Mouse (Mus musculus): ENCODE results near the gene Aar2. TPM values are rescaled to one million over a fixed set of nuclear protein-coding genes. Genes with fewer than 3 reads are reported as not detected.
A peak's percentile ranks its signal among the peaks of the same experiment; 100 is the strongest.

Gene Aar2
- polyA plus RNA-seq, 1 experiment: 16.4 TPM

DNA sequence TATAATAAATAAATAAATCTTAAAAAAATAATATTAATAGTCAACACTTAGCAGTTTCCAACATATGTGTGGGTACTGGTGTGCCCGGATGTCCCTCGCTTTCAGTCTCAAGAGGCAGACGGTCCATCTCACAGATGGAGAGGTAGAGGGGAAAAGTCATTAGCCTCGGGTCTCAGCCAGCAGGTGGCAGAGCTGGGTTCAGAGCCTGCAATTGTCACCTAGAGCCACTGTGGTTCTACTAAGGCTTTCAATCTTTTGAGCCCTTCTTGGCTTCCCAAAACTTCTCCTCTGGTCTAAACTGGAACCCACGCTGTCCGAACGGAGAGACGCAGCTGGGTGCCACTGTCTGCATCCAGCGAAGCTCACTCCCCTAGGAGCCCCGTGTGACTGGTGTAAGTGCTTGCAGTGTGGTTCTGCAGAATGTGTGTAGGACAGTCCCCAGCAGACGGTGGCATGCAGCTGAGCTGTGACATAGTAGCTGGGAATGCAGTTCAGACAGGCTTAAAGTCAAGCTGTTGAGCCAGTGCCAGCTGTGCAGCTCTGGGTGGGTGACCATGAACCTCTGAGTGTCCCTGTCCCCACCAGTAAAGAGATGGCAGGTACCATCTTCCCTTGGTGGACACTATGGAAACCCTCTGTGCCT lies 36.9 kb downstream of the Aar2 start:
- TF ChIP-seq EP300 (IDR thresholded peaks at IDR 0.05; ENCODE audit: insufficient read depth, low read depth, low read length) (no peak), CTCF (IDR thresholded peaks at IDR 0.05; ENCODE audit: low read depth, low read length) (peak; percentile 71)

DNA sequence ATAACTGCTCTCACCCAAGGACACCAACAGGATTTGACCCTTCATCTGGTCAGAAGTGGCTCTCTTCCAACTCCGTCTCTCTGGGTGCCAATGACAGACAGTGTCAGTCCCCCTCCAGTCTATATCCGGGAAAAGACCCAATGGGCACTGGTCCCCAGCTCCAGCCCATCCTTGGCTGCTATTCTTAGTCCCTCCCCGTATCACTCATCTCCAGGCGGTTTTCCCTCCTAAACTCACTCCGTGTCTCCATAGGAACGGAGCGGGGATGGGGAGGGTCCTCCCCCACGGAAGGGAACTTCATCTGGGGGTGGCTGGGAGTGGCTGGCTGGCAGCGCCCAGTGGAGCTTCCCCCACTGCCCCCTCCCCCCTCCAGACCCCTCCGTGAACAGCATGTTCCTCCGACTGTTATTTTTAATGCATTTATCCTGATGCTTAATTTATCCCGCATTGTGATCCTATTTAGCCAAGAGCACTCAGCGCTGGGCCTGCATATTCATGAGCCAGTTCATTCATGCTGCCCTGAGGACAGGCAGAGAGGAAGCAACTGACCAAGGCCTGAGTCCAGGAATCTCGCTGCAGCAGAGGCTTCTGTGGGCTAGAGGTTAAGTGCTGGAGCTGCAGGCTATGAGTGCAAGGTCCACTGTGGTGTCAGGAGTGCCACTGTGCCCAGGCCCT lies 37.5 kb downstream of the Aar2 start:
- no peak for TF ChIP-seq CTCF (IDR thresholded peaks at IDR 0.05; ENCODE audit: low read depth, low read length)
- no peak for TF ChIP-seq POLR2A (IDR thresholded peaks at IDR 0.05; ENCODE audit: insufficient read depth, low read length)
- no peak for TF ChIP-seq EP300 (IDR thresholded peaks at IDR 0.05; ENCODE audit: insufficient read depth, low read depth, low read length)
- Histone ChIP-seq H3K9ac (ENCODE audit: low read depth, poor library complexity, severe bottlenecking) (no peak overlapping the region), H3K27ac (ENCODE audit: insufficient read depth, low read length) (no peak overlapping the region)

More for the DNA sequence above, 36.9 kb downstream of the Aar2 start:
- Histone ChIP-seq H3K4me1 (ENCODE audit: control insufficient read depth, insufficient read depth, low read length) (no peaks in the 10 kb centered on the region), H3K9ac (ENCODE audit: low read depth, poor library complexity, severe bottlenecking) (no peak overlapping the region), H3K4me3 (ENCODE audit: low read depth, low read length) (no peak overlapping the region), H3K27me3 (ENCODE audit: control insufficient read depth, insufficient read depth, low read length, poor library complexity, severe bottlenecking) (no peaks in the 10 kb centered on the region), H3K27ac (ENCODE audit: insufficient read depth, low read length) (no peak overlapping the region), H3K36me3 (ENCODE audit: control insufficient read depth, insufficient read depth, low read length, poor library complexity, severe bottlenecking) (no peaks in the 10 kb centered on the region), H3K9me3 (replicated peaks; ENCODE audit: control insufficient read depth, insufficient read depth, low read length, poor library complexity, severe bottlenecking) (no peaks in the 10 kb centered on the region)

DNA sequence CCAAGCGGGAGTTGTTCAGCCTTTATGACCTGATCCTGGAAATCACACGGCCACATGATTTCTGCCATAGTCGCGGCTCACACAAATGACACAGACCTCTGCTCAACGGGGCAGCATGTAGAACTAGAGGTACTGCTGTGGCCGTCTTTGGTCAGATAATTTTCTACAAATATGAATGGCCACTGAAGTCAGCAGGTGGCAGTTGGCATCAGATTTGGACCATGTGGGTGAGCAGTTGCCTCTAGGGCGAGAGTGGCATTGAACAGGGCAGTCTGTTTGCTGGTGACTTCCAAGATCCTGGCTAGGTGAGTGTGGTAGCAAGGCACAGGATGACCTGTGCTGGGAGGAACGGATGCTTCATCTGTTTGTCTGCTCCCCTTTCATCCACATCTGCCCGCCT lies 42.1 kb downstream of the Aar2 start:
- TF ChIP-seq CTCF (IDR thresholded peaks at IDR 0.05; ENCODE audit: low read depth, low read length) (no peak), POLR2A (IDR thresholded peaks at IDR 0.05; ENCODE audit: insufficient read depth, low read length) (no peak), EP300 (IDR thresholded peaks at IDR 0.05; ENCODE audit: insufficient read depth, low read depth, low read length) (no peak)
- H3K36me3 ChIP-seq (ENCODE audit: control insufficient read depth, insufficient read depth, low read length, poor library complexity, severe bottlenecking): no peaks in the 10 kb centered on the region
- H3K9ac ChIP-seq (ENCODE audit: low read depth, poor library complexity, severe bottlenecking): no peak overlapping the region
- no peaks in the 10 kb centered on the region for H3K9me3 ChIP-seq (replicated peaks; ENCODE audit: control insufficient read depth, insufficient read depth, low read length, poor library complexity, severe bottlenecking)
- no peak overlapping the region for H3K27ac ChIP-seq (ENCODE audit: insufficient read depth, low read length)
- H3K27me3 ChIP-seq (ENCODE audit: control insufficient read depth, insufficient read depth, low read length, poor library complexity, severe bottlenecking): no peaks in the 10 kb centered on the region
- no peak overlapping the region for H3K4me3 ChIP-seq (ENCODE audit: low read depth, low read length)
- H3K4me1 ChIP-seq (ENCODE audit: control insufficient read depth, insufficient read depth, low read length): no peaks in the 10 kb centered on the region

More for the DNA sequence above, 37.5 kb downstream of the Aar2 start:
- no peaks in the 10 kb centered on the region for H3K9me3 ChIP-seq (replicated peaks; ENCODE audit: control insufficient read depth, insufficient read depth, low read length, poor library complexity, severe bottlenecking)
- no peak overlapping the region for H3K4me3 ChIP-seq (ENCODE audit: low read depth, low read length)
- no peaks in the 10 kb centered on the region for H3K4me1 ChIP-seq (ENCODE audit: control insufficient read depth, insufficient read depth, low read length)
- no peaks in the 10 kb centered on the region for H3K27me3 ChIP-seq (ENCODE audit: control insufficient read depth, insufficient read depth, low read length, poor library complexity, severe bottlenecking)
- H3K36me3 ChIP-seq (ENCODE audit: control insufficient read depth, insufficient read depth, low read length, poor library complexity, severe bottlenecking): no peaks in the 10 kb centered on the region

DNA sequence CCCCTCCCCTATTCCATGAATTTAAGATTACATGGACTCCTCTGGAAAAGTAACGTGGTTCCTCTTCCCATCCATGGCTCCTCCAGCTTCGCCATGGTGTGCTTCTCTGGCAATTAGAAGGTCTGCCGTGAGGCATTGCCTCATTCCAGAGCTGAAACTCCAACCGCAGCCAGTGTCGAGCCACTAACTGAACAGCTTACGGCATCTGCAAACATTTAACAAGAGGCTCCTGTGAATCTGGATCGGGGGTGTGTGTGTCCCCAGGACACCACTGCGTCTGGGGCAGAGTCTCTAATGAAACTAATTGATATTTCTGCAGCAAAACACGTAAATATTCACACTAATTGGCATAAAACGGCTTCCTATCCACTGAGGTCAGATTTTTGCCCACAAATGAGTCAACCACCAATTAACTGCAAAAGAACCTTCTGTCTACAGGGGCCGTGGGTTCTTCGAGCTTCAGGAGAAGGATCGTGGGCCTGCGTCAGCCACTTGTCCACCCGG lies 47.7 kb downstream of the Aar2 start:
- H3K27ac ChIP-seq (ENCODE audit: insufficient read depth, low read length): no peak overlapping the region
- no peaks in the 10 kb centered on the region for H3K9me3 ChIP-seq (replicated peaks; ENCODE audit: control insufficient read depth, insufficient read depth, low read length, poor library complexity, severe bottlenecking)
- H3K9ac ChIP-seq (ENCODE audit: low read depth, poor library complexity, severe bottlenecking): no peak overlapping the region
- no peaks in the 10 kb centered on the region for H3K27me3 ChIP-seq (ENCODE audit: control insufficient read depth, insufficient read depth, low read length, poor library complexity, severe bottlenecking)
- no peak overlapping the region for H3K4me3 ChIP-seq (ENCODE audit: low read depth, low read length)
- no peaks in the 10 kb centered on the region for H3K36me3 ChIP-seq (ENCODE audit: control insufficient read depth, insufficient read depth, low read length, poor library complexity, severe bottlenecking)
- no peaks in the 10 kb centered on the region for H3K4me1 ChIP-seq (ENCODE audit: control insufficient read depth, insufficient read depth, low read length)
- TF ChIP-seq POLR2A (IDR thresholded peaks at IDR 0.05; ENCODE audit: insufficient read depth, low read length) (no peak), CTCF (IDR thresholded peaks at IDR 0.05; ENCODE audit: low read depth, low read length) (no peak), EP300 (IDR thresholded peaks at IDR 0.05; ENCODE audit: insufficient read depth, low read depth, low read length) (no peak)

DNA sequence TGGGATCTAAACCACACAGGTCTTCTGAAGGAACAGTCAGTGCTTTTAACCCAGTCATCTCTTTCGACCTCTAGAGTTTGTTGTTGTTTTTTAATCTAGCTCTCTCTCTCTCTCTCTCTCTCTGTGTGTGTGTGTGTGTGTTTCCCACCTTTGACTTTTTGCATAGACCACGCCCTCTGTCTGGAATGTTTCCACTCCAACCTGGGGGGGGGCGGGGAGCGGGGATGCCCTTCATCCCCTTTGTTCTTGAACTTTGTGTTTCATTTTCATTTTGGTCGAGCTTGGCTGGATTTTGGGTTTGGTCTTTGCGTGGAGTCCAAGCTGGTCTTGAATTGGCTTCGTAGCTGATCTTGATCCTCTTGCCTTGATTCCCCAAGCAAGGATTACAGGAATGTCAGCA lies 55.2 kb downstream of the Aar2 start:
- H3K27me3 ChIP-seq (ENCODE audit: control insufficient read depth, insufficient read depth, low read length, poor library complexity, severe bottlenecking): no peaks in the 10 kb centered on the region
- peaks cover 4% of the 10 kb centered on the region for H3K4me1 ChIP-seq (ENCODE audit: control insufficient read depth, insufficient read depth, low read length)
- H3K9ac ChIP-seq (ENCODE audit: low read depth, poor library complexity, severe bottlenecking): no peak overlapping the region
- no peaks in the 10 kb centered on the region for H3K9me3 ChIP-seq (replicated peaks; ENCODE audit: control insufficient read depth, insufficient read depth, low read length, poor library complexity, severe bottlenecking)
- H3K27ac ChIP-seq (ENCODE audit: insufficient read depth, low read length): no peak overlapping the region
- H3K36me3 ChIP-seq (ENCODE audit: control insufficient read depth, insufficient read depth, low read length, poor library complexity, severe bottlenecking): no peaks in the 10 kb centered on the region
- H3K4me3 ChIP-seq (ENCODE audit: low read depth, low read length): no peak overlapping the region
- TF ChIP-seq EP300 (IDR thresholded peaks at IDR 0.05; ENCODE audit: insufficient read depth, low read depth, low read length) (no peak), POLR2A (IDR thresholded peaks at IDR 0.05; ENCODE audit: insufficient read depth, low read length) (no peak), CTCF (IDR thresholded peaks at IDR 0.05; ENCODE audit: low read depth, low read length) (no peak)

DNA sequence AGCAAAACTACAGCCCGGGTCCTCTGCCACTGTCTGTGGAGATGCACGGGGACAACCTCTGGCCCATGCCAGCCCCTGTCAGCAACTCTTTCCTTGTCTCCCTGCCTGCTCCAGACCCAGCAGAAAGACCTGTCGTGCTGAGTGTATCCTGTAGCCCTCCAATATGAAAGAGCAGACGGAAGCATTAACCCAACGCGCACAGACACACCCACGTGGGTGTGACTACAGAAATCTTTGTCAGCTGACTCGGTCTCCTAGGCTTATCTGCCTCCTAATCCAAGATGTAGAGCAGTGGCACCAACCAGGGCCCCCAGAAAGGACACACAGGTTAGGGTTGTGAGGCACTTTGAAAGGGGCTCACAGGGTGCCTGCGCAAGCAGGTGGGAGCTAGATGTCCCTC lies 56.3 kb downstream of the Aar2 start:
- Histone ChIP-seq H3K27ac (ENCODE audit: insufficient read depth, low read length) (no peak overlapping the region), H3K4me3 (ENCODE audit: low read depth, low read length) (no peak overlapping the region), H3K4me1 (ENCODE audit: control insufficient read depth, insufficient read depth, low read length) (peaks cover 4% of the 10 kb centered on the region), H3K27me3 (ENCODE audit: control insufficient read depth, insufficient read depth, low read length, poor library complexity, severe bottlenecking) (no peaks in the 10 kb centered on the region), H3K9ac (ENCODE audit: low read depth, poor library complexity, severe bottlenecking) (no peak overlapping the region), H3K36me3 (ENCODE audit: control insufficient read depth, insufficient read depth, low read length, poor library complexity, severe bottlenecking) (no peaks in the 10 kb centered on the region), H3K9me3 (replicated peaks; ENCODE audit: control insufficient read depth, insufficient read depth, low read length, poor library complexity, severe bottlenecking) (no peaks in the 10 kb centered on the region)
- TF ChIP-seq POLR2A (IDR thresholded peaks at IDR 0.05; ENCODE audit: insufficient read depth, low read length) (no peak), CTCF (IDR thresholded peaks at IDR 0.05; ENCODE audit: low read depth, low read length) (no peak), EP300 (IDR thresholded peaks at IDR 0.05; ENCODE audit: insufficient read depth, low read depth, low read length) (no peak)
